Mouse (Mus musculus): ENCODE results near the gene Hddc3.

GRCm38 (mm10) chr7:80382919-80383318 is 40.0 kb downstream of the Hddc3 start:
- TF ChIP-seq CTCF (IDR thresholded peaks at IDR 0.05; ENCODE audit: control insufficient read depth, insufficient read depth, insufficient replicate concordance, low read depth, low read length) (no peak), POLR2A (IDR thresholded peaks at IDR 0.05; ENCODE audit: control insufficient read depth, low read depth, low read length) (no peak)
